Mouse (Mus musculus) G1E (cell line): ENCODE results near the gene Ncstn.

Experiments used
- CTCF ChIP-seq: IDR thresholded peaks from 2 replicates; pipeline ENCODE4 v1.5.1; 2012; ENCODE audit warnings: low read depth, low read length, inconsistent platforms, mixed read lengths
- POLR2AphosphoS5 ChIP-seq: IDR thresholded peaks from 2 replicates; pipeline ENCODE4 v1.6.1; 2012; ENCODE audit warnings: low read depth, low read length, inconsistent platforms; ENCODE audit not compliant: insufficient replicate concordance

GRCm38 (mm10) chr1:172029914-172030313 is 52.7 kb downstream of the Ncstn start:
- TF ChIP-seq CTCF (no peak), POLR2AphosphoS5 (no peak)
